Mouse (Mus musculus) cerebellum, adult 11-12 months (tissue): Measurements from ENCODE around the gene Ubr2.
A peak's percentile ranks its signal among the peaks of the same experiment; 100 is the strongest.

Source experiments
- DNase-seq: peaks from one replicate; pipeline ENCODE4 v3.0.0; 2022

The Ubr2 gene

GRCm38 (mm10) chr17:47009898-47010721 is at the start of gene Ubr2:
TSS of gene Ubr2 (minus strand) at chr17:47010556.
- peak; percentile 97 for DNase-seq

- no peak for DNase-seq
Measured at GRCm38 (mm10) chr17:47059836-47060360, 49.5 kb upstream of the Ubr2 start.

GRCm38 (mm10) chr17:47057966-47058365 is 47.6 kb upstream of the Ubr2 start:
- no peak for DNase-seq

- DNase-seq = no peak
Measured at GRCm38 (mm10) chr17:47056476-47056875, 46.1 kb upstream of the Ubr2 start.

GRCm38 (mm10) chr17:47055121-47055520 is 44.8 kb upstream of the Ubr2 start:
- DNase-seq = no peak

GRCm38 (mm10) chr17:47054613-47055012 is 44.3 kb upstream of the Ubr2 start:
- no peak for DNase-seq

GRCm38 (mm10) chr17:47050678-47051077 is 40.3 kb upstream of the Ubr2 start:
- DNase-seq = no peak

- no peak for DNase-seq
Measured at GRCm38 (mm10) chr17:47042866-47043265, 32.5 kb upstream of the Ubr2 start.

GRCm38 (mm10) chr17:47038844-47039803 is 28.8 kb upstream of the Ubr2 start:
- DNase-seq = peak; percentile 62

GRCm38 (mm10) chr17:47034536-47034935 is 24.2 kb upstream of the Ubr2 start:
- no peak for DNase-seq

GRCm38 (mm10) chr17:47033643-47034042 is 23.3 kb upstream of the Ubr2 start:
- DNase-seq = peak; percentile 15

- no peak for DNase-seq
Measured at GRCm38 (mm10) chr17:47024805-47025204, 14.4 kb upstream of the Ubr2 start.

- DNase-seq = no peak
Measured at GRCm38 (mm10) chr17:47023369-47023768, 13.0 kb upstream of the Ubr2 start.

GRCm38 (mm10) chr17:47012896-47013295 is 2.5 kb upstream of the Ubr2 start:
- peak; percentile 42 for DNase-seq

GRCm38 (mm10) chr17:47011661-47012043 is 1.3 kb upstream of the Ubr2 start:
- no peak for DNase-seq

GRCm38 (mm10) chr17:47010722-47011660 is 635 bp upstream of the Ubr2 start:
- peak; percentile 77 for DNase-seq

GRCm38 (mm10) chr17:47009546-47009897 is 834 bp downstream of the Ubr2 start:
- DNase-seq = no peak

- no peak for DNase-seq
Measured at GRCm38 (mm10) chr17:47009016-47009415, 1.3 kb downstream of the Ubr2 start.

GRCm38 (mm10) chr17:47008506-47008905 is 1.9 kb downstream of the Ubr2 start:
- no peak for DNase-seq

GRCm38 (mm10) chr17:47006741-47007140 is 3.6 kb downstream of the Ubr2 start:
- no peak for DNase-seq

- DNase-seq = no peak
Measured at GRCm38 (mm10) chr17:47005741-47006405, 4.5 kb downstream of the Ubr2 start.

GRCm38 (mm10) chr17:47003305-47003704 is 7.1 kb downstream of the Ubr2 start:
- no peak for DNase-seq
